Mouse (Mus musculus) cerebellum, postnatal 10 days (tissue): ENCODE measurements around the gene Slc39a1.
"Not testable (repeated sequence)": the region's sequence is repeated elsewhere in the genome, so short reads cannot be mapped to it uniquely, and the experiment has no call there.

Experiments used
- DNase-seq, 2 experiments: peaks; one replicate each; pipeline ENCODE4 v3.0.0; 2021; ENCODE audit warnings: mixed read lengths in 2 of 2

Slc39a1 gene

GRCm38 (mm10) chr3:90241669-90242358 lies 6.2 kb upstream of the Slc39a1 start:
- DNase-seq = no peak

- DNase-seq = peak in 1 of 2 experiments; percentile 33
Observed at GRCm38 (mm10) chr3:90242984-90243775, 4.8 kb upstream of the Slc39a1 start, which contains the start of gene Creb3l4. Gene Creb3l4 (minus strand): TSS chr3:90243512.

- DNase-seq = no peak
Observed at GRCm38 (mm10) chr3:90245406-90245805, 2.6 kb upstream of the Slc39a1 start.

- no peak for DNase-seq
Observed at GRCm38 (mm10) chr3:90247630-90247959, 377 bp upstream of the Slc39a1 start.

- DNase-seq = peak in 1 of 2 experiments; percentile 44
Observed at GRCm38 (mm10) chr3:90248746-90249100, 751 bp downstream of the Slc39a1 start.

- DNase-seq = no peak
Observed at GRCm38 (mm10) chr3:90250791-90251190, 2.8 kb downstream of the Slc39a1 start.

GRCm38 (mm10) chr3:90251731-90252226 lies 3.8 kb downstream of the Slc39a1 start:
- not testable (repeated sequence) for DNase-seq

GRCm38 (mm10) chr3:90252659-90253058 lies 4.7 kb downstream of the Slc39a1 start:
- peak in 1 of 2 experiments; percentile 44 for DNase-seq

GRCm38 (mm10) chr3:90253174-90253573 lies 5.2 kb downstream of the Slc39a1 start:
- DNase-seq = not testable (repeated sequence)

GRCm38 (mm10) chr3:90253653-90254418 lies 5.9 kb downstream of the Slc39a1 start, which contains the start of gene Crtc2:
Gene Crtc2 (plus strand): TSS chr3:90254163.
- peak; percentile 96 to 98 for DNase-seq

GRCm38 (mm10) chr3:90254419-90255193 lies 6.6 kb downstream of the Slc39a1 start:
- no peak for DNase-seq

GRCm38 (mm10) chr3:90255194-90255565 lies 7.2 kb downstream of the Slc39a1 start:
- no peak for DNase-seq

- no peak for DNase-seq
Observed at GRCm38 (mm10) chr3:90255784-90256353, 7.9 kb downstream of the Slc39a1 start.

GRCm38 (mm10) chr3:90256731-90257530 lies 9.0 kb downstream of the Slc39a1 start:
- DNase-seq = peak; percentile 98

GRCm38 (mm10) chr3:90258521-90258920 lies 10.5 kb downstream of the Slc39a1 start:
- DNase-seq = no peak

GRCm38 (mm10) chr3:90263121-90263771 lies 15.3 kb downstream of the Slc39a1 start:
- no peak for DNase-seq

- no peak for DNase-seq
Observed at GRCm38 (mm10) chr3:90264687-90265033, 16.7 kb downstream of the Slc39a1 start.

- DNase-seq = peak; percentile 97 to 98
Observed at GRCm38 (mm10) chr3:90265034-90265931, 17.3 kb downstream of the Slc39a1 start, which contains the start of gene Dennd4b. Gene Dennd4b (plus strand): TSS chr3:90265185.

GRCm38 (mm10) chr3:90265932-90266741 lies 18.2 kb downstream of the Slc39a1 start:
- no peak for DNase-seq
